In the genomic region with DNA sequence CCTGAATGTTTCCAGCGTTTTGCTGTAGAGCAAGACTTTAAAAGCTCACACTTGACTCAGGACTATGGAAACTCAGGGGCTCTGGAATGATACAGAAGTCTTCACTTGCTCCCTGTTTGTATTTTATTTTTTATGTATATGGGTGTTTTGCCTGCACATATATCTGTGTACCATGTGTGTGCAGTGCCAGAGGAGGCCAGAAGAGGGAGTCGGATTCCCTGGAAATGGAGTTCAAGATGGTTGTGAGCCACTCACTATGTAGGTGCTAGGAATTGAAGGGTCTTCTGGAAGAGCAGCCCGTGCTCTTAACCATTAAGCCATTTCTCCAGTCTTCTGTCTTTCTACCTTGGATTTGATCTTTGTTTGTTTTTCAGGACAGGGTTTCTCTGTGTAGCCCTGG, we compare ENCODE assay signal across 21 mouse cellular contexts. TPM values are rescaled to one million over a fixed set of nuclear protein-coding genes. Genes with fewer than 3 reads are reported as not detected.
DNase-seq lines count a peak whose midpoint lies in the region; ATAC-seq and TF ChIP-seq lines count a peak whose summit lies in the region.
"Had no signal": no experiment of that assay in that cellular context is flagged by ENCODE, and none has a peak within 500 bp of the region (broad histone marks: within the 10 kb centered on the region; RNA-seq: fewer than 3 reads in every experiment).

No protein-coding gene starts in this region.

- in situ Hi-C loops in CH12.LX (cut with MboI; ENCODE audit: low pct_ligation_motif_present, low pct_unique_long_range_greater_than_20kb, low sequenced_read_pairs) = no loop called here

- no peak for TF ChIP-seq EP300 in liver, embryonic 14.5 days (IDR thresholded peaks at IDR 0.05; ENCODE audit: low read depth)
- no peak for TF ChIP-seq EP300 in CH12.LX (IDR thresholded peaks at IDR 0.05; ENCODE audit: low read length)

- peak; percentile 50 for TF ChIP-seq CTCF in gastrocnemius, adult 2 months (IDR thresholded peaks at IDR 0.05)
- peak; percentile 32 for TF ChIP-seq CTCF in liver, embryonic 14.5 days (IDR thresholded peaks at IDR 0.05; ENCODE audit: low read depth)
- TF ChIP-seq CTCF in CH12.LX (conservative IDR thresholded peaks at IDR 0.05 in 1 of 2, IDR thresholded peaks at IDR 0.05 in 1 of 2; ENCODE audit: low read depth in 2 of 2, low read length in 2 of 2) = peak in 1 of 2 experiments; percentile 56; a peak in 2 of 4 replicates

- no peaks in the 10 kb centered on the region; a peak in 1 of 4 replicates for H3K4me1 ChIP-seq in liver, embryonic 14.5 days (replicated peaks; ENCODE audit: control insufficient read depth in 2 of 2, insufficient read depth in 2 of 2, low read length in 1 of 2)
- H3K4me1 ChIP-seq in liver, embryonic 11.5 days (replicated peaks; ENCODE audit: control insufficient read depth, insufficient read depth, low read length) = no peaks in the 10 kb centered on the region
- peaks cover 6 to 30% of the 10 kb centered on the region in 2 experiments for H3K4me1 ChIP-seq in CH12.LX (ENCODE audit: control insufficient read depth in 1 of 2, insufficient read depth in 2 of 2)
- H3K4me1 ChIP-seq: forebrain, embryonic 13.5 days; hindbrain, embryonic 13.5 days; limb, embryonic 15.5 days; lung, embryonic 15.5 days; midbrain, embryonic 15.5 days had no signal

- no peaks in the 10 kb centered on the region for H3K79me2 ChIP-seq in CH12.LX (replicated peaks; ENCODE audit: control insufficient read depth, extremely low read depth, insufficient read depth, poor library complexity, severe bottlenecking)

- WGBS in liver, embryonic 14.5 days (ENCODE audit: insufficient replicate concordance) = 37% methylated on average over 3 of the region's 3 CpGs
- 61% methylated on average over 3 of the region's 3 CpGs for WGBS in liver, embryonic 11.5 days

- dilution Hi-C loops in CH12.LX (cut with MboI; ENCODE audit: extremely low pct_ligation_motif_present, extremely low pct_unique_long_range_greater_than_20kb, low sequenced_read_pairs) = no loop called here

- H3K9ac ChIP-seq in liver, embryonic 14.5 days (replicated peaks) = no peak overlapping the region
- H3K9ac ChIP-seq in liver, embryonic 11.5 days (ENCODE audit: low read depth, low read length) = no peak overlapping the region
- no peak overlapping the region for H3K9ac ChIP-seq in CH12.LX (ENCODE audit: insufficient read depth, low read depth)
- H3K9ac ChIP-seq: forebrain, embryonic 13.5 days; hindbrain, embryonic 13.5 days; limb, embryonic 15.5 days; lung, embryonic 15.5 days; midbrain, embryonic 15.5 days had no signal

- intact Hi-C loops in gastrocnemius, adult 2 months (cut with DNase I) = no loop called here
- intact Hi-C loops in gastrocnemius, postnatal 14 days (cut with DNase I; ENCODE audit: low total_unique reads) = no loop called here
- intact Hi-C loops in heart, postnatal 36 days (cut with DNase I) = no loop called here

- no peaks in the 10 kb centered on the region for H3K9me3 ChIP-seq in liver, embryonic 14.5 days (ENCODE audit: control insufficient read depth, low read length)
- H3K9me3 ChIP-seq in liver, embryonic 11.5 days (ENCODE audit: control insufficient read depth, low read length) = no peaks in the 10 kb centered on the region
- no peaks in the 10 kb centered on the region for H3K9me3 ChIP-seq in CH12.LX (replicated peaks; ENCODE audit: low read length)
- H3K9me3 ChIP-seq: forebrain, embryonic 13.5 days; hindbrain, embryonic 13.5 days; limb, embryonic 15.5 days; lung, embryonic 15.5 days; midbrain, embryonic 15.5 days had no signal

- H3K27me3 ChIP-seq in liver, embryonic 14.5 days (ENCODE audit: control insufficient read depth, insufficient read depth, low read length) = no peaks in the 10 kb centered on the region
- H3K27me3 ChIP-seq in liver, embryonic 11.5 days (replicated peaks; ENCODE audit: control insufficient read depth, insufficient read depth, low read length) = no peaks in the 10 kb centered on the region
- H3K27me3 ChIP-seq in CH12.LX (replicated peaks) = no peaks in the 10 kb centered on the region
- H3K27me3 ChIP-seq: forebrain, embryonic 13.5 days; limb, embryonic 15.5 days; lung, embryonic 15.5 days; midbrain, embryonic 15.5 days; Patski had no signal

- no peak for DNase-seq in gastrocnemius, adult 2 months
- no peak for DNase-seq in gastrocnemius, postnatal 14 days
- no peak for DNase-seq in liver, embryonic 14.5 days (ENCODE audit: low read depth in 3 of 3, low spot score in 3 of 3)
- no peak for DNase-seq in liver, embryonic 11.5 days (ENCODE audit: low spot score)
- DNase-seq in CH12.LX (ENCODE audit: extremely low read depth) (no peak), ZHBTc4 (ENCODE audit: low read depth, low spot score) (peak; percentile 76)
- DNase-seq in heart, postnatal 36 days = no peak
- DNase-seq: cerebellum, adult 11 months; cerebellum, postnatal 14 days; heart, adult 11 months; kidney, adult 18-20 months; retina, postnatal 1 day had no signal

- H3K27ac ChIP-seq in gastrocnemius, adult 2 months = peak overlapping the region; percentile 50
- no peak overlapping the region for H3K27ac ChIP-seq in liver, embryonic 14.5 days
- H3K27ac ChIP-seq in liver, embryonic 11.5 days (ENCODE audit: low read depth, low read length) = no peak overlapping the region
- no peak overlapping the region for H3K27ac ChIP-seq in CH12.LX (ENCODE audit: insufficient read depth, low read depth)
- H3K27ac ChIP-seq: forebrain, embryonic 13.5 days; hindbrain, embryonic 13.5 days; limb, embryonic 15.5 days; lung, embryonic 15.5 days; midbrain, embryonic 15.5 days had no signal

- H3K4me3 ChIP-seq in gastrocnemius, adult 2 months = peak overlapping the region; percentile 17; the same call in 1 of the 2 replicates
- H3K4me3 ChIP-seq in liver, embryonic 14.5 days (ENCODE audit: insufficient read depth in 1 of 2, low read depth in 2 of 2, low read length in 2 of 2) = no peak overlapping the region
- no peak overlapping the region for H3K4me3 ChIP-seq in liver, embryonic 11.5 days (ENCODE audit: low read depth, low read length)
- H3K4me3 ChIP-seq in CH12.LX (replicated peaks in 1 of 3; ENCODE audit: low read depth in 2 of 3, low read length in 2 of 3, poor library complexity in 1 of 3) = no peak overlapping the region
- H3K4me3 ChIP-seq: forebrain, embryonic 13.5 days; hindbrain, embryonic 13.5 days; limb, embryonic 15.5 days; lung, embryonic 15.5 days; midbrain, embryonic 15.5 days had no signal

- TF ChIP-seq POLR2A in CH12.LX (IDR thresholded peaks at IDR 0.05; ENCODE audit: low read depth, low read length) = no peak

- no peaks in the 10 kb centered on the region for H3K36me3 ChIP-seq in liver, embryonic 14.5 days (replicated peaks; ENCODE audit: control insufficient read depth, insufficient read depth, low read depth)
- H3K36me3 ChIP-seq in liver, embryonic 11.5 days (ENCODE audit: control insufficient read depth, insufficient read depth, low read length) = no peaks in the 10 kb centered on the region
- H3K36me3 ChIP-seq in CH12.LX (replicated peaks in 1 of 2; ENCODE audit: control insufficient read depth in 1 of 2, insufficient read depth in 1 of 2, low read length in 1 of 2) = no peaks in the 10 kb centered on the region
- H3K36me3 ChIP-seq: hindbrain, embryonic 13.5 days; limb, embryonic 15.5 days; lung, embryonic 15.5 days; midbrain, embryonic 15.5 days had no signal

- H3K4me2 ChIP-seq in liver, embryonic 14.5 days (ENCODE audit: low read depth) = no peak overlapping the region
- no peak overlapping the region for H3K4me2 ChIP-seq in liver, embryonic 11.5 days
- H3K4me2 ChIP-seq in CH12.LX (ENCODE audit: insufficient read depth, low read depth, poor library complexity, severe bottlenecking) = no peak overlapping the region
- H3K4me2 ChIP-seq: forebrain, embryonic 13.5 days; hindbrain, embryonic 13.5 days; limb, embryonic 15.5 days; lung, embryonic 15.5 days; midbrain, embryonic 15.5 days had no signal

- peak; percentile 40 for TF ChIP-seq RAD21 in CH12.LX (IDR thresholded peaks at IDR 0.05; ENCODE audit: low read depth, low read length)

- ATAC-seq in liver, embryonic 14.5 days (ENCODE audit: insufficient read depth) = no peak
- ATAC-seq in liver, embryonic 11.5 days (replicated peaks; ENCODE audit: low FRiP score) = no peak
- ATAC-seq: forebrain, embryonic 13.5 days; midbrain, embryonic 15.5 days; Patski had no signal

TF ChIP-seq in CH12.LX, 34 proteins besides CTCF, POLR2A, EP300 and RAD21:
- peak; percentile 49 for TF ChIP-seq SMC3 (IDR thresholded peaks at IDR 0.05; ENCODE audit: low read depth, low read length)
- no peak for TF ChIP-seq JUN (IDR thresholded peaks at IDR 0.05; ENCODE audit: insufficient read depth, low read depth, low read length)

RNA-seq across cellular contexts. Expression of gene Trim63, which starts 6.6 kb away (rescaled TPM):
- 100 to 1,000 TPM; 250 to 325 TPM for total RNA-seq in gastrocnemius, adult 2 months (2021)
- total RNA-seq in gastrocnemius, postnatal 14 days (2021) = 100 to 1,000 TPM; 103 to 224 TPM
- polyA plus RNA-seq in liver, embryonic 14.5 days (2012; rRNA removed) = 0.07 TPM in 1 of 2 replicates, not detected in the other
- polyA plus RNA-seq in liver, embryonic 14.5 days (2014; fragmentation: Nextera tagmentation; extraction: Ambion mirVana) = not detected in 2 replicates
- polyA plus RNA-seq in liver, embryonic 11.5 days (2014; fragmentation: Nextera tagmentation; extraction: Ambion mirVana) = 0.19 and 0.33 TPM in 2 replicates
- 0.25 TPM in 1 of 2 replicates, not detected in the other for total RNA-seq in CH12.LX (2012; rRNA removed)
- total RNA-seq in CH12.LX (2014; rRNA removed) = 0.16 TPM in 1 of 2 replicates, not detected in the other
- 0.38 and 0.49 TPM in 2 replicates for polyA plus RNA-seq in CH12.LX (2012; ENCODE audit: insufficient read length, low read depth)
- 100 to 1,000 TPM; 234 to 314 TPM for total RNA-seq in heart, postnatal 36 days (2021)
- total RNA-seq: megakaryocyte, adult 5-6 weeks had no signal
- polyA plus RNA-seq: forebrain, embryonic 13.5 days had no signal

RNA-seq across cellular contexts. Expression of gene Slc30a2, which starts 21.5 kb away (rescaled TPM):
- 10 to 100 TPM in 1 of 2 experiments, 1 to 10 TPM in 1; 4.4 to 25.8 TPM for total RNA-seq in gastrocnemius, adult 2 months (2021)
- 1 to 10 TPM in 1 of 2 experiments, under 1 TPM in 1; 0.47 to 6.3 TPM for total RNA-seq in gastrocnemius, postnatal 14 days (2021)
- 0.02 TPM in 1 of 2 replicates, not detected in the other for polyA plus RNA-seq in liver, embryonic 14.5 days (2012; rRNA removed)
- polyA plus RNA-seq in liver, embryonic 14.5 days (2014; fragmentation: Nextera tagmentation; extraction: Ambion mirVana) = not detected in 2 replicates
- not detected in 2 replicates for polyA plus RNA-seq in liver, embryonic 11.5 days (2014; fragmentation: Nextera tagmentation; extraction: Ambion mirVana)
- total RNA-seq in CH12.LX (2012; rRNA removed) (8.9 and 9.7 TPM in 2 replicates), CH12.LX (2014; rRNA removed) (4.5 and 5.1 TPM in 2 replicates)
- polyA plus RNA-seq in CH12.LX (2012; ENCODE audit: insufficient read length, low read depth) = 22.4 and 23.6 TPM in 2 replicates
- total RNA-seq in heart, postnatal 36 days (2021) = under 1 TPM; 0.35 to 0.50 TPM
- total RNA-seq: layer of hippocampus, postnatal 10 days; left cerebral cortex, postnatal 25 days had no signal
- polyA plus RNA-seq: forebrain, embryonic 13.5 days; hindbrain, embryonic 13.5 days; Patski had no signal

RNA-seq across cellular contexts. Expression of gene Pdik1l, which starts 33.8 kb away (rescaled TPM):
- 1 to 10 TPM; 3.2 TPM for total RNA-seq in gastrocnemius, adult 2 months (2021)
- total RNA-seq in gastrocnemius, postnatal 14 days (2021) = 1 to 10 TPM; 4.8 to 5.3 TPM
- polyA plus RNA-seq in liver, embryonic 14.5 days (2012; rRNA removed) = 2.8 and 4.5 TPM in 2 replicates
- 11.7 and 12.4 TPM in 2 replicates for polyA plus RNA-seq in liver, embryonic 14.5 days (2014; fragmentation: Nextera tagmentation; extraction: Ambion mirVana)
- polyA plus RNA-seq in liver, embryonic 11.5 days (2014; fragmentation: Nextera tagmentation; extraction: Ambion mirVana) = 19.3 and 20.0 TPM in 2 replicates
- total RNA-seq in CH12.LX (2012; rRNA removed) (14.6 and 16.1 TPM in 2 replicates), CH12.LX (2014; rRNA removed) (13.7 and 14.8 TPM in 2 replicates)
- 12.1 and 15.6 TPM in 2 replicates for polyA plus RNA-seq in CH12.LX (2012; ENCODE audit: insufficient read length, low read depth)
- 1 to 10 TPM; 7.9 to 8.2 TPM for total RNA-seq in heart, postnatal 36 days (2021)

Comparison
In these comparisons a context has a peak if more than half of its experiments do, and no peak if none do; other contexts are left out.
1. RNA of gene Trim63, which starts 6.6 kb away (total RNA-seq): 250 to 325 TPM in gastrocnemius, adult 2 months, 234 to 314 TPM in heart, postnatal 36 days and 103 to 224 TPM in gastrocnemius, postnatal 14 days; 0.16 to 0.25 TPM in CH12.LX; every median in the first group is over 10 times any median in the second.